Mouse (Mus musculus): ENCODE measurements at regions not wholly inside any gene's neighbourhood (a gene's known extent, or its start where the extent isn't known, plus 50 kb on each side); places are given as distances from the start of the nearest gene placed in this dataset.

GRCm38 (mm10) chr5:75342599-75342998 is 190.5 kb downstream of the Pdgfra start:
- DNase-seq (ENCODE audit: low spot score), result no peak

GRCm38 (mm10) chr5:75346836-75347773 is 195.0 kb downstream of the Pdgfra start:
- no peak for DNase-seq (ENCODE audit: low spot score)

- no peak for DNase-seq (ENCODE audit: low spot score)
Observed at GRCm38 (mm10) chr5:75347774-75348116, 195.7 kb downstream of the Pdgfra start.

DNA sequence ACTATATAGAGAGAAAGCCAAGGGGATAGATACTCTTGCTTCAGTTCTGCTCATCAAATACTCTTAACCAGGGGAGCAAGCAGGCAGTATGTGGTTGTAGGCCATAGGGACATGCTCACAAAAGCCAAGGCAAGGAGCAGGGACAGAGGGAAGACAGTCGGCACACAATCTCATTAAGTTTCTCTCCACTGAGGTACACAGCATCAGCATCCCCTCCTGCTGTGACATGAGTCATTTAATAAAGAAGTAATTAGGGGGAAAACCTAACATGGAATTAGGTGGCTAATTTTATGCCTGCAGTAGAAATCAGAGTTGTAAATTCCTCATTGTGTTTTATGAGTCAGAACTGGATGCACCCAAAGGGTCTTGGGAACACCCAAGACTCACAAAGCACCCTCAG is 203.2 kb downstream of the Pdgfra start:
- no peak for DNase-seq (ENCODE audit: low spot score)

DNA sequence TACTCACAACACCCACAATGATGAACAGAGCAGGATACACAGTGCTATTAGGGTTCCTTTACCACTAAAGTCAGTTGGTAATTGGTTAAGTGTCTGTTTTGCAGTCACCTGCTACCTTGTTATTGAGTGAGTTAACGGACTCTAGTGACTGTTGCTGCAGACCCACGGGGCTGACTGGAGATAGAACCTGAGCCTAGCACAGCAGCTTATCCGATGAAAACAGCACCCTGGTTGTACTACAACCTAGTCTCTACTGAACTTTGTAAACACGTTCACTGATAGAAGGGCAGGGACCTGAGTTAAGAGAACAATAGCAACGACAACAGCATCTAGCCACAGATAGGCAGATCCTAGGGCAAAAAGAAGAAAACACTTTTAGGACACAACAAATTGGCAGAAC is 206.8 kb downstream of the Pdgfra start:
- no peak for DNase-seq (ENCODE audit: low spot score)

DNA sequence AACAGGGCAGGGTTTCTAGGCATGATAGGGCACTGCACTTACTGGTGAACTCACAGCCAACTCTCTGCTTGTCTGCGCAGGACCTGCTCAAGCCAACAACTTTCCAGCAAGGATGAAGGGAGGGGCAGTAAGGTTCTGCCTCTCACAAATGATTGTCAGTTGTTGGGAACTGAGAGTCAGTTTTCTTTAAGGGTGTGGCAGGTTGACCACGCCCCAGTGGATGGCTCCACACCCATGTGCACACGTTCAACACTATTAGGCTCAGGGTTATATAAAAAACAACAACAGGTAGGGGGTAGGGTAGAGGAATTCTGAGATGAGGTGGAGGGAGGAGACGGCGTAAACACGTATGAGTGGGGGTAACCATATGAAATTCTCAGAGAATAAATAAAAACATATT is 210.9 kb upstream of the Kit start:
- DNase-seq (ENCODE audit: low spot score), result no peak

GRCm38 (mm10) chr5:75367282-75367681 is 207.4 kb upstream of the Kit start:
- no peak for DNase-seq (ENCODE audit: low spot score)

DNA sequence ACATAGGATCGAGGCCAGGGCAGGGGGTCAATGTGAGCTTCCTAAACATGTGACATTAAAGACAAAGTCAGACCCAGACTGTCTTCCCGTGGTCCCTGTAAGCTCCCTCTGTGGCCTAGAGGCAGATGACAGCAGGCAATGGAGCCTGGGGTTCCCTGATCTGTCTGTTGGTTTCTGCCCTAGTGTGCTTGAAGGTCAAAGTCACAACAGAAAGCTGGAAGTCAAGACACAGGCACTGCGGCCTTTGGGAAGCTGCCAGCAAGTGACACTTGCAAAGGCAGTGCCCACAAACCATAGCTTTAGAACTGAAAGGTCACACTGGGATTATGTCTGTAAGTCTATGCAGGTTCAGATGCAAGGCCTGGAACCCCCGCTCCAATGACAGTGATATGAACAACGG is 206.0 kb upstream of the Kit start:
- DNase-seq (ENCODE audit: low spot score), result no peak

GRCm38 (mm10) chr5:75372849-75373248 is 201.9 kb upstream of the Kit start:
- DNase-seq (ENCODE audit: low spot score), result no peak

DNA sequence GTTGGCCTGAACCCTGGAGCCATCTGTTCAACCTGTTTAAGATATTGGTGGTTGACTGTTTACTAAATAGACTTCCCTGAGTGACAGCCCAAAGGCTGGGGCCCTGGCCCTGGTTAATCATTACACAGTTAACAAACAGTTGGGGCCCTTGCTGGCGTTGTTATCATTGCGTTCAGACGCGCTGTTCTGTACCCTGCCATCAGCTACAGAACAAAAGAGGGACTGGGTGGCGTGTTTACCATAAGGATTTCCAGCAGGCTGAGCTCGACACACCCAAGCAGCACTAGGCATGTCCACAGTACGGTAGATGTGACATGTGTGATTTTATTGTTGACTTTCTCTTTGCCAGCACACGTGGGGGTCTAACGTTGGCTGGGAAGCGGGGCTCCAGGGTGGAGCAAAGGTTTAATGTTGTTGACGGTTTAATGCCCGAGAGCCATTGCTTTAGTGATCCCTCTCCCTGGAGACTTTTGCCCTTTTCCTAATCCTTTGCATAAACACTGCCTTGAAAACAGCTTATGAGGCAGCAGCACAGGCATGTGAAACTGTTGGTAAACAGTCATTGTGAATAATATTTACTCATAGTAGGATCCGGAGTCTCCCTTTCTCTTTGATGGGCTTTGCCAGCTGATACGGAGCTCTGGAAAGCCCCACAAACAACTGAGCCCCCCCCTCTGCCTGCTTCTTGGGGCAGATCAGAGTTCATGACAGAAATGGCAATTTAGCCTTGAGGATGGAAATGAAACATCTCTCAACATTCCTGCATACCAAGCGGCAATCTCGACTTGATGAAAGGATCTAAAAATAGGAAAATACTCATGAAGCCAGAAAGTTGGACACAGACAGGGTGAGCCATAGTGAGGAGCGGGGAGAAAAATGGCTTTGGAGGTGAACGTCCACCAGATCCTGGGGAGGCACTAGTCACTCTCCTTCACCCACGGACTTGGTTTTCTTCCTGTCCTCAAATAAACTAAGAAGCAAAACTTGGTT is 197.1 kb upstream of the Kit start:
- peak; percentile 66 for DNase-seq (ENCODE audit: low spot score)

GRCm38 (mm10) chr5:75378655-75379054 is 196.1 kb upstream of the Kit start:
- DNase-seq (ENCODE audit: low spot score), result peak; percentile 38

DNA sequence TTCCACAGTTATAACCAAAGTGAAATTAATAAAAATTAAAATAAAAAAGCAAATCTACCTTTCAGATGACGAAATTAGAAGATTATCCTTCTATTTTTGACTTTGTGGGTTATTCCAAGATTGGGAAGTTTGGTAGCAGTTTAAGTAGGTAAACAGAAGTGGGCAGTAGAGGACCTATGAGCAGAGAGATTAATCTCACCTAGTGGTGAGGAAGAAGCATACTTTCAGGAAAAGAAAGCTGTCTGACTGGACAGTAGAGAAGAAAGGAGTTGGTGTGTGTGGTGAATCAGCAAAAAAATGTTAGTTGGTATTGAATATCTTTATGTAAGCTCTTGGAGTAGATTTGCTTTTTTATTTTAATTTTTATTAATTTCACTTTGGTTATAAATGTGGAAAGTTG is 194.4 kb upstream of the Kit start:
- DNase-seq (ENCODE audit: low spot score), result no peak

DNA sequence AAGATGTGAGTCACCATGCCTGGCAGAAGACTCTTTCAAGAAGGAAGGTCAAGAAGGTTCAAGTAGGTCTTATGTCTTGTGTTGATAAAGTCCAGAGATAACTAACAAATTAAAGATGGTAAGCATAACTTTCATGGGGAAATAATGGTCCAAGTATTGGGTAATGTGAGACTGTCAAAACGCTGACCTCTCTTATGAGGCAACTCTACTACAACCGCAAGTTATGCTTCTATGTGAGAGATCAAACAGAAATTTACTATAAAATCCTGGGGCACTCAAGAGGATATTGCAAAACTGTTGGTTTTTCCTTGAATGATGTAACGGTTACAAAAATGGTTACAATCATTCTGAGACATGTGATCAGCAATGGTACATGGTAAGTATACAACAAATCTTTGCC is 192.6 kb upstream of the Kit start:
- no peak for DNase-seq (ENCODE audit: low spot score)

- DNase-seq (ENCODE audit: low spot score), result no peak
Observed at GRCm38 (mm10) chr5:75387886-75388454, 186.7 kb upstream of the Kit start.

GRCm38 (mm10) chr5:75388699-75389260 is 185.9 kb upstream of the Kit start:
- DNase-seq (ENCODE audit: low spot score), result no peak

DNA sequence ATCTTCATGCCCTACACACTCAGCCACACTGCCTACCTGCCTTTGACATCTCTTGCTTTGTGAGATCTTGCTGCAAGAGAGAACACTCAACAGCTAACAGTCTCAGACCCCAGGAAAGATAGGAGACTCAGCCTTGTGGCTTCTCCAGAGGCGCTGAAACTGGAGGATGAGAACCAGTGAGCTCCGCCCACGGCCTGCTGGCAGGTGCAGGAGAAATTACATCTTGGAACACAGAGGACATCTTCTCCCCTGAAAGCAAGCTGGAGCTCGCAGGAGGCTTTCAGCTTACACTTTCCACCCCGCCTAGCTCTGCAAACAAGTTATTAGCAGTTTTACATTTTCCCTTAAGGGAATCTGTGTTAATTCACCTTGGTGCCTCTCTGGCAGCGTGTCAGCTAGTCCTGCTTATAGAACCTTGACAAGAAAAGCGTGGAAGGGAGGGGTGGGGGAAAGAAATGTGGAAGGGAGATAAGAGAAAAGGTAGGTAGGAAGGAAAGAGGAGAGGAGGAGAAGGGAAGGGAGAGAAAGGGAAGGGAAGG is 185.2 kb upstream of the Kit start:
- no peak for DNase-seq (ENCODE audit: low spot score)

DNA sequence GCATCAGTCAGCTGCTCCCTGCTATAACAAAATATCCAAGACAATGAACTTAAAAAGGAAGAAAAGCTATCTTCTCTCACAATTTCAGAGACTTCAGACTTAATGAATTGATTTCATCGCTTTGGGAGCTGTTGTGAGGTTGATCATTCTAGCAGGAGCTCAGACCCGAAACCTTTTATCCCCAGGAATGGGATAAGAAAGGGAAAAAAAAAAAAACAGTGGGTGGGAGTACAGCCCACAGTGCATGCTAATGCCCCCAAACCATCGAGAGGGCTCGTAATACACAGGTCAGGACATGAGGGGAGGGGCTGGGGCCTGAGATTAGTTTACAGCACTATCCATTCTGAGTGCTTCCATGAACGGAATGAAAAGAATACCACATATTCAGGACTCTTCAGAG is 175.9 kb upstream of the Kit start:
- no peak for DNase-seq (ENCODE audit: low spot score)

DNA sequence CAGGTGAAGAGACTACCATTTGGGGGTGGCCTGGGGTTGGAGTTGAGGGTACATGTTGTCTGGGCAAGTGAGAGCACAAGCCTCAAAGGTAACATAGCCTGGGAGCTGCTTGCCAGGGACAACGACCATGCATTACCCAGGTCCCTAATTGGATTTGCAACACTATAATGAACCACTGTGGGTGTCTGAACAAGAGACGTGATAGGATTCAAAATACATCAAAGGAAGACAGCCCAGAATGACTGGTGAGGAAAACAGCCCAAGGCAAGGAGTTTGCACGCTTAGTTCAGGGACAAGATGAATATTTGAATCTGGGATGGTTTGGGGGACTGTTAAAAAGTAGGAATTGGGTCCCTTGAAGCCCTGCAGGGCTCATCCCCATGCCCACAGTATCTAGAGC is 173.0 kb upstream of the Kit start:
- DNase-seq (ENCODE audit: low spot score), result no peak

DNA sequence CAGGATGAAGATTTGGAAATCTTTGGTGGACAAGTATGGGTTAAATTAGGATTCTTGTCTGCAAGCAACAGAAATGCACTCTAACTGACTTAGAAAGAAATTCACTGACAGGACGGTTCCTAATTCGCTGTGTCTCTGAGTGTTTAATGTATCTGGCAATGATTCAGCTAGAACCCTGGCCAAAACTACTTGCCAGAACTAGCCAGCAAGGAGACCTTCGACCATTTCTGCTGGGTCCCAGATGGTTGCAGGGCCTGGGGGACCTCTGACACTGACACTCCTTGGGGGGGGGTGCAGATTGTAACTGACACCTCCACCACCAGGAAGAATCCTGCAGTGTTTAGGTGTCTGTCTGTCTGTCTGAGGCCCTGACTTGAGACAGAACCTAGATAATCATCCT is 172.1 kb upstream of the Kit start:
- no peak for DNase-seq (ENCODE audit: low spot score)

- DNase-seq (ENCODE audit: low spot score), result no peak
Observed at GRCm38 (mm10) chr5:75403531-75403930, 171.2 kb upstream of the Kit start.

DNA sequence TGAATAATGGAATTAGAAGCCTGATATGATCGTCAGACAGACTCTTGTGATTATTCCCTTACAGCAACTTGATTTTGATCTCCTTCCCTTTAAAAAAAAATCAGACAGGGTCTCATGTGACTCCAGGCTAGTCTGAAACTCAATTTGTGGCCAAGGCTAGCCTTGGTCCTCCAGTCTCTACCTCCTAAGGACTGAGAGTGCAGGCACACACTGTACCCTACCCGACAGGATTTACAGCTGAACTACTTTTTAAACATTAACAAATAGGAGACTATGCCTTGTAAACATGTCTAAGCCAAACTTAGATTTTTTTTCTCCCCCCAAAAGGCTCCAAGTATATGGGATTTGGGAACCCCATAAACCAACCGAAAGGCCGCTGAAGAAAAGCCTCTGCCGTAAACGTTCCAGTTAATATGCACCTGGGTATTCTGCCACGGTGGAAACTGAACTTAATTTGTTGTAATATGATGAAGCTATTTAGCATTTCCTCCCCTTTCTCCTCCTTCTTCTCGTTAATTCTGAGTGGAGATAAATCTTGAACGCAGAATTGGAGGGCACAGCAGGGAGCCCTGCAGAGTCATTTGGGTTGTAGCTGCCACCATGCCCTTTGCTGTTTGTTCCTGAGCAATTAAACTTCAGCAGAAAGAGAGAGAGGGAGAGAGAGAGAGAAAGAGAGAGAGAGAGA is 170.0 kb upstream of the Kit start:
- no peak for DNase-seq (ENCODE audit: low spot score)
